Mouse (Mus musculus) left cerebral cortex, postnatal 4 days (tissue): ENCODE measurements around the gene Pigs. TPM values are rescaled to one million over a fixed set of nuclear protein-coding genes. Genes with fewer than 3 reads are reported as not detected.

Experiments
- DNase-seq: peaks from one replicate; pipeline ENCODE4 v3.0.0-alpha.2; 2022
- intact Hi-C: fragments of 180-260 bp; cut with DNase I; formaldehyde crosslinking; loops from one replicate; pipeline ENCODE4 v1.15.1; 2025
- total RNA-seq, 2 experiments: library from RNA; stranded (reverse); gene quantifications; 2 replicates each; pipeline ENCODE4 v1.2.3; 2021

Pigs gene
- total RNA-seq = 10 to 100 TPM; 52.9 to 59.9 TPM

- intact Hi-C loops = no loop called here
Measured at GRCm38 (mm10) chr11:78327634-78328511, at the start of gene Pigs. Gene Pigs (plus strand): TSS chr11:78328415.

GRCm38 (mm10) chr11:78278853-78279252, 49.4 kb upstream of the Pigs start:
- no peak for DNase-seq
- intact Hi-C loops = no loop called here

More at GRCm38 (mm10) chr11:78327634-78328511, at the start of gene Pigs:
- peak; percentile 98 for DNase-seq

- DNase-seq = no peak
- intact Hi-C loops = no loop called here
Measured at GRCm38 (mm10) chr11:78279586-78279985, 48.6 kb upstream of the Pigs start.

GRCm38 (mm10) chr11:78289146-78289763, 39.0 kb upstream of the Pigs start:
- DNase-seq = no peak
- intact Hi-C loops = no loop called here

GRCm38 (mm10) chr11:78290654-78291053, 37.6 kb upstream of the Pigs start, which contains the start of gene BC030499:
Gene BC030499 (plus strand): TSS chr11:78290841.
- DNase-seq = no peak
- intact Hi-C loops = no loop called here

GRCm38 (mm10) chr11:78294585-78294984, 33.6 kb upstream of the Pigs start:
- intact Hi-C loops = no loop called here
- no peak for DNase-seq

GRCm38 (mm10) chr11:78300917-78301316, 27.3 kb upstream of the Pigs start:
- no peak for DNase-seq
- intact Hi-C loops = no loop called here

- intact Hi-C loops = no loop called here
- DNase-seq = peak; percentile 91
Measured at GRCm38 (mm10) chr11:78301357-78302084, 26.7 kb upstream of the Pigs start, which contains the start of gene Spag5. Gene Spag5 (plus strand): TSS chr11:78301529.

GRCm38 (mm10) chr11:78305272-78305671, 22.9 kb upstream of the Pigs start:
- intact Hi-C loops = no loop called here
- DNase-seq = no peak

- no peak for DNase-seq
- intact Hi-C loops = no loop called here
Measured at GRCm38 (mm10) chr11:78310861-78311511, 17.2 kb upstream of the Pigs start.

- DNase-seq = no peak
- intact Hi-C loops = no loop called here
Measured at GRCm38 (mm10) chr11:78313662-78314061, 14.6 kb upstream of the Pigs start.

- intact Hi-C loops = no loop called here
- no peak for DNase-seq
Measured at GRCm38 (mm10) chr11:78318411-78318810, 9.8 kb upstream of the Pigs start.

GRCm38 (mm10) chr11:78322076-78322831, 6.0 kb upstream of the Pigs start:
- no peak for DNase-seq
- intact Hi-C loops = no loop called here

- peak; percentile 58 for DNase-seq
- intact Hi-C loops = no loop called here
Measured at GRCm38 (mm10) chr11:78322860-78323259, 5.4 kb upstream of the Pigs start, which contains the start of gene Aldoc. Gene Aldoc (plus strand): TSS chr11:78322968.

- peak; percentile 77 for DNase-seq
- intact Hi-C loops = no loop called here
Measured at GRCm38 (mm10) chr11:78324000-78324785, 4.0 kb upstream of the Pigs start.

- no peak for DNase-seq
- intact Hi-C loops = no loop called here
Measured at GRCm38 (mm10) chr11:78324965-78325364, 3.2 kb upstream of the Pigs start.

GRCm38 (mm10) chr11:78327215-78327614, 1.0 kb upstream of the Pigs start:
- DNase-seq = no peak
- intact Hi-C loops = no loop called here

GRCm38 (mm10) chr11:78328512-78329056, 369 bp downstream of the Pigs start:
- intact Hi-C loops = no loop called here
- DNase-seq = no peak

GRCm38 (mm10) chr11:78332676-78333075, 4.5 kb downstream of the Pigs start:
- DNase-seq = no peak

More at GRCm38 (mm10) chr11:78332676-78333075, 4.5 kb downstream of the Pigs start:
- intact Hi-C loops = no loop called here
